Mouse (Mus musculus) urinary bladder, adult 18-20 months (tissue): Measurements from ENCODE around the gene Zbtb5.
"Not testable (repeated sequence)": the region's sequence is repeated elsewhere in the genome, so short reads cannot be mapped to it uniquely, and the experiment has no call there.

Source experiments
- DNase-seq, 2 experiments: peaks; one replicate each; pipeline ENCODE4 v3.0.0; 2022; ENCODE audit warnings: low spot score in 2 of 2, mixed read lengths in 2 of 2

Gene Zbtb5

DNA sequence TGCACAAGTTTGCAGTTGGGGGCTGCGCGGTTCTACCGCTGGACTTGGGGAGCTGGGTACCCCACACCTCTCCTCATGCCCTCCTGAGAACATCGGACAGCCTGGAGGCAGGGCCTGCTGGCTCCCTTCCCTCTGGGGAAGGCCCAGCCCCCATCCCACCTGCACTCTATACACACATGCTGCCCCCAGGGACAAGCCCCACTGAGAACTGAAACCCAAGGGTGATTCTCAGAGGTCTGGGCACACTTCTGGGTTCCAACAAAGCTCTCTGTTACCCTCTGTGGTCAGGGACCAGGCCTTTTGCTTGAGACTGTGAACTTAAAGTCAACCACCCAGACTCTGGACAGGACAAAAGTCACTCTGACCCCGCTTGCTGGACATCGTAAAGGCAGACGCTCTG lies 42.2 kb downstream of the Zbtb5 start:
- no peak for DNase-seq

DNA sequence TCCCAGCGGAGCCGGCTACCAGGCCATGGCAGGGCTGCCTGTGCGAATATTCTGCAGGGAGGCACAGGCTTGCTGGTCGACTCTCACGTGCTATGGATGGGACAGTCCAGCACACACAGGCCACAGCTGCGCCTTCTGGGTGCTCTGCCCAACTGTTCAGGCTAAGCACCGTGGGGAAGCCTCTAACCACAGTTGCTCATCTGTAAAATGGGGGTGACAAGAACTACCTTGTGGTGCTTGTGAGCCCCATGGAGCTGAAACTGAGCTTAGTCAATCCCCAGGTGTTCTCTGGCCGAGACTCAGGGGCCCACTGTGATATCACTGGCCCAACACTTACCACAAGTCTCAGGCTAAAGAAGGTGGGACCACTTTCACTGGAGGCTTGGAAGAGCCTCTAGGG lies 44.8 kb downstream of the Zbtb5 start:
- no peak for DNase-seq

DNA sequence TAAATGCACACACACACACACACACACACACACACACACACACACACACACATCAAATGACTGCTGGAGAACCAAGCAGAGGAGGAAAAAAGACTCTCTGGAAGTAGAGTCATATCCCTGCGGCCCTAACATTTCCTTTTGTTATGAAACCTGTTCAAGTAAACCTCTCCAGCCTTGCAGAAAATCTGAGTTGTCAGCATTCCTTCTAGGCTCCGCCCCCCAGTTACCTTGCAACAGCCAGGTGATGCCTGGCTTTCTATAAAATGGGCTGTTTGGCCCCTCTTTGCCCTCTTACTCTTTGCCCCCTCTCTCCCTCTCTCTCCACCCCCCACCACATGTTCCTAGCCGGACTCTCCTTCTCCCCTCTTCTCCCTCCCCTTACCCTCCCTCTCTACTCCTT lies 46.5 kb downstream of the Zbtb5 start:
- no peak for DNase-seq

DNA sequence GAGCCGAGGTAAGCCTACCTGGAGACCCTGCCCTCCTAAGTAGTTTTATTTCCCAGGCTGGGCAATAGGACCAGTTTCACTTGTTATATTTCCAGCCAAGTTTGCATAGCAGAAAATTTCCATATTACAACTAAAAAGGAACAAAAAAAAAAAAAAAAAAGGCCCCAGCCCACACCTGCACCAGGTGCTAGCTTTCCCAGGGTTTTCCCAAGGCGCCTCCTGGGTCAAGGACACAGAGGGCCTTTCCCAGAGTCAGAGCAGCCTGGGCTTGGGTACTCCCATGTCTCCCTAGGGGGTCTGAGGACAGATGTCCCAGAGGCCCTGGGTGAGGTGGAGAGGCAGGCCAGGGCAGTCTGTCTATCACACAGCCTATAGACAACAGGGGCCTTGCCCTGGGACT lies 47.0 kb downstream of the Zbtb5 start:
- no peak for DNase-seq

DNA sequence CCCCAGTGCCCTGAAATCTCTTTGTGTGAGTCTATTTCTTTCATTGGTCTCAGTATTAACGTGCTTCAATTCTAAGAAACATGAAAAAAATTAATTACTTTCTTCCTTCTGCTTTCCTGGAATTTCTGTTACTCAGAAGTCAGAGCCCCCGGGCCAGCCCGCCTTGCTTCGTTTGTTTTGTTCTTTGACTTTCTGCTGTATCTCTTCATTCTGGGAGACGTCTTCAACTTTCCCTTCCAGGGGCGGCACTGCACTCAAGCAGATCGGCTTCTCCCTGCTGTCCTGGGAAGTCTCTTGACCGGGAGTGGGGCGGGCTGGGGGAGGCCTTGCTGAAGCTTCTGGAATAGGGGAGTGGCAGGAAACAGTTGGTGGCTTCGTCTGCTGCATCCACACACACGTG lies 49.1 kb downstream of the Zbtb5 start:
- no peak for DNase-seq

DNA sequence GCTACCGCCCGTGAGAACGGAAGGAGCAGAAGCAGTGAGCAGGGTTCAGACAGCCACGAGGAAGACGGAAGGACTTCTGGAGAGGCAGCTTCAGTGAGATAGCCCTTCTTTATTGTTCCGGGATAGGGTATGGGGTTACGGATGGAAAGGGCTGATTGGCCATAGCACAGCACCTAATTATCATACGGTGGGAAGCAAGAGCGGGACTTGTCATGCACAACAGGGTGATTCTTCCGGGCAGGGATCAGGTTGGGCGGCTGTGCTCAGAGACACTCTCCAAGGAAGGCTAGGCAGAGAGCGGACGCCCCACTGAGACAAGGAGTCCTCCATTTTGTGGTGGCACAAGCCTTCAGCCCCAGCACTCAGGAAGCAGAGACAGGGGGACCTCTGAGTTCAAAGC lies 53.0 kb downstream of the Zbtb5 start:
- DNase-seq, result no peak

DNA sequence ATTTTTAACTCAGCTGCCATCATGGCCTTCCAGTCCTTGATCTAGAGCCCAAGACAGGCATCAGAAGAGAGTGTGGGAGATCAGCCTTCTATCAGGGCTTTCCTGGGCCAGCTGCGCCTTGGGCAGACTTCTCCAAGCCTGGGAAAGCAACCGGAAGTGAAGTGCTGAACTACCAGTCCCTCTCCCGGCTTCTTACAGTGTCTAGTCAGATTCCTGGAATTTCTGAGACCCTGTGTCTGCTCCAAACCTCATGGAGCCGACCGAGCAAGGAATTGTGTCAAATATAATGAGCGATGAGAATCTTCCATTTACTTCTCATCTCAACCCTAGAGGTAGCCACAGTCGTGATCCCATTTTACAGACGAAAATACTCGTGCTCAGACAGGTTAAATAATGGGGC lies 53.4 kb downstream of the Zbtb5 start:
- DNase-seq, result no peak

DNA sequence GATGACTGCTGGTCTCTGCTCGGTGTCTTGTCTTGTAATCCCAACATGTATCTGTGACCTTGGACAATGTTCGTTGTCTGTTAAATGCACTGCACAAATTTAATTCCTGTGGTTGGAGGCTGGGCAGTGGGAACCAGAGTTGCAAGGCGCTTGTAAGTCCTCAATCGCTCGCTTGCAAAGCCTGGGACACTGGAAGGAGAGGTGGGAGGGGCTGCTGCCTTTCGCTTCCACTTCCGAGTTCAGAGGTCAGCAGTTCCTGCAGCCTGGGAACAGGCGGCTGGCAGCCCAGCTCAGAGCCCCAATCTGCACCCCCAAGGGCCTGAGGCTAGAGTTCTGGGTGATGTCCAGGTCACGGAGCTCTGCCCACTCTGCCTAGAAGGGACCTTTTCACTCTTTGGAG lies 59.2 kb downstream of the Zbtb5 start:
- DNase-seq, result no peak

DNA sequence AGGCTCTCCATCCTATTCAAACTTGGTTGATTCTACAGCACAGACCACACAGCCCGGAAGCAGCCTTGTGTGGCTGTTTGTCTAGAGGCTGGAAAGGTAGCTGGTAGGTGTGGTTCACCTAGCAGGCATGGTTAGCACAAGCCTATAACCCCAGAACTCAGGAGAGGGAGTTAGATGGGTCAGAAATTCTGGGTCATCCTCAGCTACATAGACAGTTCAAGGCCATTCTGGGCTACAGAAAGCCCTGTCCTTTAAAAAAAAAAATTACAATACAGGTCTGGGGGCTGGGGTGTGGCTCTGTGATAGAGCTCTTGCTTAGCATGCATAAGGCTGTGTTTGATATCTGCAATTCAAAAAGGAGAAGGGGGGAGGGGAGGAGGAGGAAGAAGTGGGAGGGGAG lies 63.9 kb downstream of the Zbtb5 start:
- no peak for DNase-seq

DNA sequence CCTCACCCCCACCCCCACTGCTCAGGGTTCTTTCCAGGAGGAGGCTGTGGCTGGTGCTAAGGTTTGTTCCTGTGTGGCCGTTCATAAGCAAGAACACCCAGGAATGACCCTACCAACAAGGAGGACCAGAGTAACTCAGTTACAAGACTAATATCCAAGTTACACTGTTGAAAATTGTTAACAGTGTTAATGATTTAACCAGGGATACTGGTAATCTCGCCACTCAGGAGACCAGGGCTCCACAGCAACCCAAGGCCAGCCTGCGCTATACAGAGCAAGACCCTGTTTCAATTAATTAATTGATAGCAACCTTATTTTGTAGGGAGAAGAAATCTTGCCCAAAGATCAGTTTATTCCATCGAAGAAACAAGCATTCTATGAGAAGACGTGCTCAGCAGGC lies 64.7 kb downstream of the Zbtb5 start:
- no peak for DNase-seq

DNA sequence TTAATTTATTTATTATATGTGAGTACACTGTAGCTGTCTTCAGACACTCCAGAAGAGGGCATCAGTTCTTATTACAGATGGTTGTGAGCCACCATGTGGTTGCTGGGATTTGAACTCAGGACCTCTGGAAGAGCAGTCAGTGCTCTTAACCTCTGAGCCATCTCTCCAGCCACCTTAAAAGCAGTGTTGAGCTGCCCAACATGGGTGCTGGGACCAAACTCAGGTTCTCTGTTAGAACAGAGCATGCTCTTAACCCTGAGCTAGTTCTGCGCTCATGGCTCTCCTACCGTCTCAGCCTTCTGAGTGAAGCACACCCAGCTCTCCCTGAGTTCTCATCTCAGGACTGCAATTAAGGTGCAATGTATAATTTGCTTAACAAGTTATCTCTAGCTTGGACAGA lies 66.1 kb downstream of the Zbtb5 start:
- DNase-seq, result not testable (repeated sequence)

DNA sequence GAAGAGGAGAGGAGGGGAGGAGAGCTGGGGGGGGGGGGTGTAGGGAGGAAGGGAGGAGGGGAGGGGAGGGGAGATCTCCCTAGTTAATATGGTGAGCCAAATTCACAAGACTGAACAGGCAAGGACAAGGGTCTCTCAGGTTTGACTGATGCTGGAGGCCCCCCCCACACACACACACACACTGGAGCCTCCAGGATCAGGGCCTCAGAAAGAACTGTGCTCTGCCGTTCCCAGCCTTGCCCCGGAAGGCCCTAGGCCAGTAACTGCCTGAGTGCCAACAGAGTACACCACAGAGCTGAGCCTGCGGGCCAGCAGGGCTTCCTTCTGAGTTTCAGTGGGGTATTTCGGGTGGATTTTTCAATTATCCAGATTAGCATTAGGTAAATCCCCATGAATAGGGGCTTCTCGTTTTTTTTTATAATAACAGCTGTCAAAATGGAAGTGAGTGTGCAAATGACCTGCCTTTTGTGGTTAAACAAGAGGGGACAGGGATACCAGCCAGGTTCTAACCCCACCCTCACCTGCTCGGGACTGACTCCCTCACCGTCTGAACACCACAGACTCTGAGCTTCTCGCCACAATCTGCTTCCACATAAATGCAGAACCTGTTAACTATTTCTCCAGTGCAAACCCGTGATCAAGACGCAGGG lies 67.7 kb downstream of the Zbtb5 start:
- DNase-seq, result no peak

DNA sequence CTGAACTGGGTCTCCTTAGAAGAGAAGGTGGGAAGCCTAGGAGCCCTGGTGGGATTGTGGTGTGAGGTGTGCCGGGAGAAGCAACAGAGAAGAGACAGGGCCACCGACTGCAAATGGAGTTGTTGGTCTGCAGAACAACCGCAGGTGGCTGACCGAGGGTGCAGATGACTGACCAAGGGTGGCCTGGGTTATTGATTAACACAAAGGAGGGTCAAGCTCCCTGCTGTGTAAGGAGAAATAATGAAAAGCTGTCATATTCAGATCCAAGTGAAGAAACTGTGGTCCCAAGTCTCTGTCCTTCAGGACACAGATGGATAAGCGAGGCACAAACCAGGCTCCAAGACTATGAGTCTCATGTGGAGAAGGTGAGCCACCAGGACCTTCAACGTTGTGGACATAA lies 68.7 kb downstream of the Zbtb5 start:
- DNase-seq, result no peak

DNA sequence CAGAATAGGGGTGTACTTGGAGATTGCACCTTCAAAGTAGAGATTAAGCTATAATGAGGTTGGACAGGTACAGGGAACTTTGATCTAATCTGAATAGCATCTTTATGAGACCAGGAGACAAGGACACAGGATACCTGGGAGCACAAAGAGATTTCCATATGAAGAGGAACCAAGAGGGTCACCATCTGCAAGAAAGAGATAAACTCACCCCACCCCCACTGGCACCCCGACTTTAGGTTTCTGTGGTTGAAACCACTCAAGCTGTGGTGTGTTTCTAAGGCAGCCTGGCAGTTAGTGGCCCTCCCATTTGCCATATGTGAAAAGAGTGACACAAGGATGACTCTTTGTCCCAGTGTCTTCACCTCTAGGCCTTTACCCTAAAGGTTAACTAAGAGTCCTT lies 70.0 kb downstream of the Zbtb5 start:
- no peak for DNase-seq
